Mouse (Mus musculus) spleen, adult 2 months (tissue): Measurements from ENCODE around the gene Fam160a2. TPM values are rescaled to one million over a fixed set of nuclear protein-coding genes. Genes with fewer than 3 reads are reported as not detected.

Experiments
- DNase-seq, 2 experiments: peaks; one replicate each; pipeline versions ENCODE4 v3.0.0 to v3.0.0-alpha.2; 2012 to 2021; ENCODE audit warnings: low spot score in 2 of 2, low read depth in 1 of 2
- H3K27ac ChIP-seq: fragments of 200-500 bp; 2 replicates; pipeline ENCODE4 v1.5.1; 2012; ENCODE audit warnings: low read length, inconsistent platforms; ENCODE audit not compliant: insufficient read depth
- H3K27me3 ChIP-seq: fragments of 200-500 bp; 2 replicates; pipeline ENCODE4 v1.6.1; 2012; ENCODE audit warnings: mild to moderate bottlenecking, moderate library complexity, low read length, inconsistent platforms; ENCODE audit not compliant: control insufficient read depth, insufficient read depth
- H3K36me3 ChIP-seq: fragments of 200-500 bp; 2 replicates; pipeline ENCODE4 v1.6.1; 2012; ENCODE audit warnings: mild to moderate bottlenecking, low read length, inconsistent platforms; ENCODE audit not compliant: control insufficient read depth, insufficient read depth
- H3K4me1 ChIP-seq: fragments of 200-500 bp; 2 replicates; pipeline ENCODE4 v1.6.1; 2011; ENCODE audit warnings: inconsistent platforms; ENCODE audit not compliant: control insufficient read depth, insufficient read depth, insufficient read length
- H3K4me3 ChIP-seq: fragments of 200-500 bp; 2 replicates; pipeline ENCODE4 v1.5.1; 2011; ENCODE audit warnings: mild to moderate bottlenecking, inconsistent platforms; ENCODE audit not compliant: insufficient read depth, insufficient read length; ENCODE audit errors: extremely low read depth
- CTCF ChIP-seq: fragments of 200-500 bp; IDR thresholded peaks from 2 replicates; pipeline ENCODE4 v1.5.1; 2011; ENCODE audit warnings: mild to moderate bottlenecking, inconsistent platforms; ENCODE audit not compliant: insufficient read depth, insufficient read length, insufficient replicate concordance; ENCODE audit errors: extremely low read depth
- POLR2A ChIP-seq: fragments of 200-500 bp; IDR thresholded peaks from 2 replicates; pipeline ENCODE4 v1.6.1; 2011; ENCODE audit warnings: low read depth, low read length, inconsistent platforms
- WGBS: fragments of 180-500 bp; shearing (Covaris S2); methylation state at CpG from one replicate; pipeline ENCODE4 v1.1.7; 2018; 5-methylcytosine and 5-hydroxymethylcytosine counted together
- polyA plus RNA-seq: library from polyadenylated mRNA; depleted of rRNA; stranded (reverse); fragments of >200 nt; gene quantifications from 2 replicates; pipeline ENCODE4 v1.2.3, GENCODE M21; 2012; rRNA removed

Fam160a2 gene
- polyA plus RNA-seq, 1 experiment = 36.2 TPM

DNA sequence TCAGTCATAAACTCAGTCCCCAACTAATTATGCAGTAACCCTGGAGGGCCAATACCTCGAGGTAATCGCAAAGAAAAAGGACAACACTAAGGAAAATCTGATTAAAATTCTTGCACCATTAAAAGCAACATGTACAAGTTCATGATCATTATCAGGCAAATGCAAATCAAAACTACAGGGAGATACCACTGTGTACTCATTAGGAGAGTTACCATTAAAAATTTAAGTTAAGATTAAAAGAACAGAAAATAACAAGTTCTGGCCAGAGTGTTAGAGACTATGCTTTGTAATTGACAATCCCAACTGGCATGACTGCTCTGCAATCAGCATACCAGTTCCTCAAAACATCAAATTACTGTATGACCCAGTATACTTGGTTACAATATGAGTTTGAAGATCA is 57.1 kb downstream of the Fam160a2 start:
- DNase-seq = no peak
- H3K27me3 ChIP-seq = no peaks in the 10 kb centered on the region
- WGBS = 89% methylated on average over 2 of the region's 2 CpGs
- no peaks in the 10 kb centered on the region for H3K36me3 ChIP-seq
- H3K4me1 ChIP-seq = no peaks in the 10 kb centered on the region
- no peak overlapping the region for H3K27ac ChIP-seq
- TF ChIP-seq CTCF (no peak), POLR2A (no peak)
- no peak overlapping the region for H3K4me3 ChIP-seq

DNA sequence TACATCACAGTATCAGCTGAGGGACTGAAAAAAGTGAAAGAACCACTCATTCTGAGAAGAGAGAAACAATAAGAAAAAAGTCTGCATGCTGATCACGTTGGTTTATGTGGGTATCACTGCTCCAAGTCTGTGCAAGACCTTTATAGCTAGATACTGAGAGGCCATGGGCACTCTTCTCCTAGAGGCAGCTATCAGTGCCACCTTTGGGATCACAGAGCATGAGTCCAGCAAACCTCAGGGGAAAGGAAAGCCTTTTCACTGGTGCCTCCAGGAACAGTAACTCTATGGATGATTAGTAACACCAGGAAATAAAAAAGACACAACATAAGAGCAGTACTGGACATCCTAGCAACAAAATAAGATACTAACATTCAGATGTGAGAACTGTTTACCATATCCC is 57.7 kb downstream of the Fam160a2 start, which contains the start of gene Olfr691:
Gene Olfr691, minus strand, starts transcription at position 101 of the 400 bp plus-strand sequence.
- no peaks in the 10 kb centered on the region for H3K4me1 ChIP-seq
- DNase-seq = no peak
- 41% methylated on average over 1 of the region's 1 CpGs for WGBS
- TF ChIP-seq POLR2A (no peak), CTCF (no peak)
- no peak within 1 kb of the TSS for H3K4me3 ChIP-seq
- no peaks in the 10 kb centered on the region for H3K36me3 ChIP-seq
- no peak within 1 kb of the TSS for H3K27ac ChIP-seq
- H3K27me3 ChIP-seq = no peaks in the 10 kb centered on the region

DNA sequence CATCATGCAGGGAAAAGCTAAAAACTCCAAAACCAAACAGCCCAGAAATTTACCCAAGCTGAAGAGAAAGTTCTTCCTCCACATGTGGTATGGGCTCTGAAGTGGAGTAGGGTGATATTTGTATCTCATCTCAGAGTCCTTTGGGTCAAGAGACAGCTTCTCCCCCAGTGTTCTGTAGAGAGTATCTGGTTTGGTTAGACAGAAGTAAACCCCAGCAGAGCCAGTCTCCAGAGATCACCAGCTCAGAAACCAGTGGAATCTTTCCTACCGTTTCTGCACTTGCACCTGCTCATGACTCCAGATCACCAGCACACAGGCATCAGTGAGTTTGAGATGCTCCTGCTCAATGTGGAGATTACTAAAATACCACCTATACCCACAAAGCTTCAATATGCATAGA is 65.8 kb downstream of the Fam160a2 start, which contains the start of gene Olfr690:
Gene Olfr690, minus strand, starts transcription at position 101 of the 400 bp plus-strand sequence.
- Histone ChIP-seq H3K27me3 (no peaks in the 10 kb centered on the region), H3K4me1 (no peaks in the 10 kb centered on the region), H3K36me3 (no peaks in the 10 kb centered on the region), H3K27ac (no peak within 1 kb of the TSS), H3K4me3 (no peak within 1 kb of the TSS)
- DNase-seq = no peak
- TF ChIP-seq CTCF (no peak), POLR2A (no peak)
- WGBS = 80% methylated on average over 1 of the region's 1 CpGs

DNA sequence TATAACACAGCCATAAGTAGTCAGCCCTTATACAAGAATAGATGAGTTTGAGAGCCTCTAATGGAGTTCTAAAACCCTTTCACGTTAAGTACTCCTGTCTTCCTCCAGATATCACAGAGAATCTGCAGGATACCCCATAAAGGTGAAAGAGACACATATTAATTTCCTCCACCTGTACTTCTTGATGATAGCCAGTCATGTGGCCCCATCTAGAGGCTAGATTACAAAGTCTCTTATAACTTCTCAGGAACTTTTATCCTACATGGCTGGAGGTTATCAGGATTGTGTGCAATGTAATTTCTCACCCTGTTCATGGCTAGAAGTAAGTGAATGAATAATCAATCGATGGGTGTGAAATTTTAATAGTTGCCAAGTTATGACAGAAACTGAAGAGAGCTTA is 74.6 kb downstream of the Fam160a2 start:
- Histone ChIP-seq H3K4me1 (no peaks in the 10 kb centered on the region), H3K36me3 (no peaks in the 10 kb centered on the region), H3K4me3 (no peak overlapping the region), H3K27ac (no peak overlapping the region), H3K27me3 (no peaks in the 10 kb centered on the region)
- TF ChIP-seq CTCF (no peak), POLR2A (no peak)
- 72% methylated on average over 2 of the region's 2 CpGs for WGBS
- DNase-seq = no peak

Other genes with a start within 250 kb of the Fam160a2 start
- not detected in 2 replicates for gene Olfr684, start 236.4 kb downstream of the Fam160a2 start, polyA plus RNA-seq
- gene Olfr685, start 214.0 kb downstream of the Fam160a2 start, polyA plus RNA-seq = not detected in 2 replicates
- gene Olfr686, start 192.6 kb downstream of the Fam160a2 start, polyA plus RNA-seq = not detected in 2 replicates
- gene Olfr688, start 112.0 kb downstream of the Fam160a2 start, polyA plus RNA-seq = not detected in 2 replicates
- not detected in 2 replicates for gene Olfr689, start 88.9 kb downstream of the Fam160a2 start, polyA plus RNA-seq
- not detected in 2 replicates for gene Olfr690, start 66.0 kb downstream of the Fam160a2 start, polyA plus RNA-seq
- gene Olfr691, start 57.8 kb downstream of the Fam160a2 start, polyA plus RNA-seq = not detected in 2 replicates
- gene Olfr692, start 31.8 kb downstream of the Fam160a2 start, polyA plus RNA-seq = not detected in 2 replicates
- not detected in 2 replicates for gene Gm5901, start 25.0 kb downstream of the Fam160a2 start, polyA plus RNA-seq
- gene Cnga4, start 4.5 kb upstream of the Fam160a2 start, polyA plus RNA-seq = not detected in 2 replicates
- gene Cckbr, start 25.7 kb upstream of the Fam160a2 start, polyA plus RNA-seq = 0.11 TPM in 1 of 2 replicates, not detected in the other
- gene Cavin3, start 82.2 kb upstream of the Fam160a2 start, polyA plus RNA-seq = 35.1 and 53.9 TPM in 2 replicates
- 20.3 and 23.9 TPM in 2 replicates for gene Smpd1, start 154.3 kb upstream of the Fam160a2 start, polyA plus RNA-seq
- gene Apbb1, start 181.6 kb upstream of the Fam160a2 start, polyA plus RNA-seq = 9.9 and 12.7 TPM in 2 replicates
- gene Hpx, start 200.1 kb upstream of the Fam160a2 start, polyA plus RNA-seq = 0.37 and 0.61 TPM in 2 replicates
- 25.4 and 35.1 TPM in 2 replicates for gene Trim3, start 233.5 kb upstream of the Fam160a2 start, polyA plus RNA-seq
- 87.3 and 118 TPM in 2 replicates for gene Timm10b, start 240.0 kb upstream of the Fam160a2 start, polyA plus RNA-seq
- gene Arfip2, start 240.4 kb upstream of the Fam160a2 start, polyA plus RNA-seq = 38.1 and 38.3 TPM in 2 replicates
- gene Gm45799, start 240.5 kb upstream of the Fam160a2 start, polyA plus RNA-seq = 155 and 230 TPM in 2 replicates